Mouse (Mus musculus): ENCODE measurements around the gene Ppm1a. TPM values are rescaled to one million over a fixed set of nuclear protein-coding genes. Genes with fewer than 3 reads are reported as not detected.

The Ppm1a gene
- polyA plus RNA-seq, 1 experiment from 2014 or later, result 109 TPM

- no peaks in the 10 kb centered on the region for H3K27me3 ChIP-seq (ENCODE audit: control insufficient read depth, insufficient read depth, low read length)
- no peak overlapping the region for H3K4me2 ChIP-seq (replicated peaks)
- ATAC-seq (ENCODE audit: low FRiP score) (no peak), DNase-seq (ENCODE audit: low spot score) (no peak)
- no peak overlapping the region for H3K9ac ChIP-seq
- H3K36me3 ChIP-seq (replicated peaks; ENCODE audit: control insufficient read depth, insufficient read depth), result peaks cover 49% of the 10 kb centered on the region
- no peaks in the 10 kb centered on the region for H3K4me1 ChIP-seq (replicated peaks; ENCODE audit: control insufficient read depth, insufficient read depth, low read length)
- H3K27ac ChIP-seq, result no peak overlapping the region
- H3K9me3 ChIP-seq (ENCODE audit: control insufficient read depth, low read length), result no peaks in the 10 kb centered on the region
- no peak overlapping the region for H3K4me3 ChIP-seq (replicated peaks; ENCODE audit: low read length)
- 91% methylated on average over 11 of the region's 11 CpGs for WGBS
These were observed 35.3 kb downstream of the Ppm1a start for GRCm38 (mm10) chr12:72792320-72793091.

GRCm38 (mm10) chr12:72793983-72794382 is 36.7 kb downstream of the Ppm1a start:
- ATAC-seq (ENCODE audit: low FRiP score) (no peak), DNase-seq (ENCODE audit: low spot score) (no peak)
- Histone ChIP-seq H3K9ac (no peak overlapping the region), H3K36me3 (replicated peaks; ENCODE audit: control insufficient read depth, insufficient read depth) (peaks cover 49% of the 10 kb centered on the region), H3K27me3 (ENCODE audit: control insufficient read depth, insufficient read depth, low read length) (no peaks in the 10 kb centered on the region), H3K4me3 (replicated peaks; ENCODE audit: low read length) (no peak overlapping the region), H3K4me1 (replicated peaks; ENCODE audit: control insufficient read depth, insufficient read depth, low read length) (no peaks in the 10 kb centered on the region), H3K27ac (no peak overlapping the region), H3K9me3 (ENCODE audit: control insufficient read depth, low read length) (no peaks in the 10 kb centered on the region), H3K4me2 (replicated peaks) (no peak overlapping the region)
- WGBS, result 85% methylated on average over 8 of the region's 8 CpGs

GRCm38 (mm10) chr12:72809798-72810197 is 52.5 kb downstream of the Ppm1a start:
- Histone ChIP-seq H3K36me3 (replicated peaks; ENCODE audit: control insufficient read depth, insufficient read depth) (no peaks in the 10 kb centered on the region), H3K4me2 (replicated peaks) (no peak overlapping the region), H3K4me1 (replicated peaks; ENCODE audit: control insufficient read depth, insufficient read depth, low read length) (no peaks in the 10 kb centered on the region), H3K27me3 (ENCODE audit: control insufficient read depth, insufficient read depth, low read length) (no peaks in the 10 kb centered on the region), H3K9me3 (ENCODE audit: control insufficient read depth, low read length) (peaks cover 5% of the 10 kb centered on the region; the same call in 1 of the 2 replicates), H3K9ac (no peak overlapping the region), H3K27ac (no peak overlapping the region), H3K4me3 (replicated peaks; ENCODE audit: low read length) (no peak overlapping the region)
- WGBS, result 85% methylated on average over 6 of the region's 6 CpGs
- no peak for ATAC-seq (ENCODE audit: low FRiP score)
- DNase-seq (ENCODE audit: low spot score), result no peak

- no peak for DNase-seq (ENCODE audit: low spot score)
- 75% methylated on average over 3 of the region's 3 CpGs for WGBS
These were observed 54.3 kb downstream of the Ppm1a start for GRCm38 (mm10) chr12:72811588-72811987.

GRCm38 (mm10) chr12:72820940-72821431 is 63.7 kb downstream of the Ppm1a start:
- Histone ChIP-seq H3K9ac (peak overlapping the region; percentile 56), H3K9me3 (ENCODE audit: control insufficient read depth, low read length) (peaks cover 7% of the 10 kb centered on the region), H3K27ac (peak overlapping the region; percentile 71), H3K27me3 (ENCODE audit: control insufficient read depth, insufficient read depth, low read length) (peaks cover 8% of the 10 kb centered on the region; the same call in 1 of the 2 replicates), H3K4me2 (replicated peaks) (peak overlapping the region; percentile 56), H3K4me1 (replicated peaks; ENCODE audit: control insufficient read depth, insufficient read depth, low read length) (0 out of 2 replicates have a peak, but pooled peaks cover 3% of the 10 kb centered on the region), H3K4me3 (replicated peaks; ENCODE audit: low read length) (peak overlapping the region; percentile 33), H3K36me3 (replicated peaks; ENCODE audit: control insufficient read depth, insufficient read depth) (no peaks in the 10 kb centered on the region)
- ATAC-seq (ENCODE audit: low FRiP score) (peak; percentile 90), DNase-seq (ENCODE audit: low spot score) (peak; percentile 61)
- WGBS, result under 1% methylated on average over 24 of the region's 24 CpGs

More at GRCm38 (mm10) chr12:72811588-72811987, 54.3 kb downstream of the Ppm1a start:
- Histone ChIP-seq H3K4me1 (replicated peaks; ENCODE audit: control insufficient read depth, insufficient read depth, low read length) (no peaks in the 10 kb centered on the region), H3K4me2 (replicated peaks) (no peak overlapping the region), H3K9me3 (ENCODE audit: control insufficient read depth, low read length) (peaks cover 19% of the 10 kb centered on the region), H3K9ac (no peak overlapping the region), H3K27me3 (ENCODE audit: control insufficient read depth, insufficient read depth, low read length) (no peaks in the 10 kb centered on the region), H3K36me3 (replicated peaks; ENCODE audit: control insufficient read depth, insufficient read depth) (no peaks in the 10 kb centered on the region), H3K27ac (no peak overlapping the region), H3K4me3 (replicated peaks; ENCODE audit: low read length) (no peak overlapping the region)
- no peak for ATAC-seq (ENCODE audit: low FRiP score)

GRCm38 (mm10) chr12:72821589-72821988 is 64.3 kb downstream of the Ppm1a start:
- Histone ChIP-seq H3K9me3 (ENCODE audit: control insufficient read depth, low read length) (0 out of 2 replicates have a peak, but pooled peaks cover under 1% of the 10 kb centered on the region), H3K9ac (peak overlapping the region; percentile 56), H3K4me3 (replicated peaks; ENCODE audit: low read length) (peak overlapping the region; percentile 33), H3K27ac (peak overlapping the region; percentile 71), H3K27me3 (ENCODE audit: control insufficient read depth, insufficient read depth, low read length) (peaks cover 8% of the 10 kb centered on the region; the same call in 1 of the 2 replicates), H3K36me3 (replicated peaks; ENCODE audit: control insufficient read depth, insufficient read depth) (no peaks in the 10 kb centered on the region), H3K4me2 (replicated peaks) (peak overlapping the region; percentile 56), H3K4me1 (replicated peaks; ENCODE audit: control insufficient read depth, insufficient read depth, low read length) (0 out of 2 replicates have a peak, but pooled peaks cover 3% of the 10 kb centered on the region)
- DNase-seq (ENCODE audit: low spot score) (no peak), ATAC-seq (ENCODE audit: low FRiP score) (no peak; the same call in 1 of the 2 replicates)
- 37% methylated on average over 6 of the region's 6 CpGs for WGBS

- 50% methylated on average over 5 of the region's 5 CpGs for WGBS
- H3K27ac ChIP-seq, result no peak overlapping the region
- peaks cover 15% of the 10 kb centered on the region; the same call in 1 of the 2 replicates for H3K27me3 ChIP-seq (ENCODE audit: control insufficient read depth, insufficient read depth, low read length)
- no peaks in the 10 kb centered on the region for H3K9me3 ChIP-seq (ENCODE audit: control insufficient read depth, low read length)
- ATAC-seq (ENCODE audit: low FRiP score), result no peak
- H3K4me1 ChIP-seq (replicated peaks; ENCODE audit: control insufficient read depth, insufficient read depth, low read length), result 0 out of 2 replicates have a peak, but pooled peaks cover 2% of the 10 kb centered on the region
- H3K4me3 ChIP-seq (replicated peaks; ENCODE audit: low read length), result no peak overlapping the region
- no peak overlapping the region for H3K9ac ChIP-seq
- H3K4me2 ChIP-seq (replicated peaks), result no peak overlapping the region
- no peaks in the 10 kb centered on the region for H3K36me3 ChIP-seq (replicated peaks; ENCODE audit: control insufficient read depth, insufficient read depth)
- no peak for DNase-seq (ENCODE audit: low spot score)
These were observed 68.4 kb downstream of the Ppm1a start for GRCm38 (mm10) chr12:72825656-72826055.

- H3K27me3 ChIP-seq (ENCODE audit: control insufficient read depth, insufficient read depth, low read length), result peaks cover 22% of the 10 kb centered on the region
- peaks cover 8% of the 10 kb centered on the region for H3K4me1 ChIP-seq (replicated peaks; ENCODE audit: control insufficient read depth, insufficient read depth, low read length)
- H3K9me3 ChIP-seq (ENCODE audit: control insufficient read depth, low read length), result no peaks in the 10 kb centered on the region
- no peaks in the 10 kb centered on the region for H3K36me3 ChIP-seq (replicated peaks; ENCODE audit: control insufficient read depth, insufficient read depth)
- no peak for ATAC-seq (ENCODE audit: low FRiP score)
- 83% methylated on average over 9 of the region's 9 CpGs for WGBS
- no peak overlapping the region for H3K4me2 ChIP-seq (replicated peaks)
- no peak for DNase-seq (ENCODE audit: low spot score)
- H3K9ac ChIP-seq, result no peak overlapping the region
- H3K27ac ChIP-seq, result no peak overlapping the region
- H3K4me3 ChIP-seq (replicated peaks; ENCODE audit: low read length), result no peak overlapping the region
These were observed 71.7 kb downstream of the Ppm1a start for GRCm38 (mm10) chr12:72828846-72829556.

GRCm38 (mm10) chr12:72829777-72830176 is 72.5 kb downstream of the Ppm1a start:
- DNase-seq (ENCODE audit: low spot score), result no peak
- no peaks in the 10 kb centered on the region for H3K36me3 ChIP-seq (replicated peaks; ENCODE audit: control insufficient read depth, insufficient read depth)
- no peak overlapping the region for H3K4me2 ChIP-seq (replicated peaks)
- no peak overlapping the region for H3K9ac ChIP-seq
- H3K27me3 ChIP-seq (ENCODE audit: control insufficient read depth, insufficient read depth, low read length), result peaks cover 22% of the 10 kb centered on the region
- WGBS, result 64% methylated on average over 20 of the region's 20 CpGs
- H3K27ac ChIP-seq, result no peak overlapping the region
- H3K4me3 ChIP-seq (replicated peaks; ENCODE audit: low read length), result no peak overlapping the region
- peaks cover 8% of the 10 kb centered on the region for H3K4me1 ChIP-seq (replicated peaks; ENCODE audit: control insufficient read depth, insufficient read depth, low read length)
- no peaks in the 10 kb centered on the region for H3K9me3 ChIP-seq (ENCODE audit: control insufficient read depth, low read length)
- ATAC-seq (ENCODE audit: low FRiP score), result no peak
